Mouse (Mus musculus): ENCODE measurements around the gene Zfp672. TPM values are rescaled to one million over a fixed set of nuclear protein-coding genes. Genes with fewer than 3 reads are reported as not detected.
"Not testable (repeated sequence)": the region's sequence is repeated elsewhere in the genome, so short reads cannot be mapped to it uniquely, and the experiment has no call there.

Zfp672 gene
- total and polyA plus RNA-seq, 3 experiments: 22.6 to 39.5 TPM; not detected in 1

DNA sequence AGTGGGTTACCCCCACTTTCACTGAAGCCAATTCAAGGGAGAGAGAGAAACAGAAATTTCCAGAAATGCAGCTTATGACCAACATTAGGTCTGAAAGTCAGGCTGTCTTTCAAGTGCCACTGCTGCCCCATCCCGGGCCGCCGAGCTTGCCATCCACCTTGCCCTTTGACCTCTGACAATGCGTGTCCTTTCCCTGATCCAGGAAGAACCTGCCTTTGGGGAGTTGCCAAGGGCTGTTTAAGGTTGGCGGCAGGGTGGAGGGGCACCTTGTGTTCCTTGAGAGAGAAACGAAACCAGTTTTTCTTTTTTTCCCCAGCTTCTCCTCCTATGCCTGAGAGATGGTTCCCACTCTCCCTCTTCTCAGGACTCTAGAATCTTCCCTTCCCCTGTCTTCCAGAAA is 32.4 kb upstream of the Zfp672 start:
- not testable (repeated sequence) for H3K4me3 ChIP-seq (ENCODE audit: control insufficient read depth in 1 of 2, insufficient read depth in 1 of 2, low read depth in 2 of 2, low read length in 2 of 2); H3K27me3 ChIP-seq (ENCODE audit: control insufficient read depth in 1 of 2, insufficient read depth in 2 of 2, low read length in 2 of 2); H3K27ac ChIP-seq (ENCODE audit: control insufficient read depth, low read depth, low read length)

DNA sequence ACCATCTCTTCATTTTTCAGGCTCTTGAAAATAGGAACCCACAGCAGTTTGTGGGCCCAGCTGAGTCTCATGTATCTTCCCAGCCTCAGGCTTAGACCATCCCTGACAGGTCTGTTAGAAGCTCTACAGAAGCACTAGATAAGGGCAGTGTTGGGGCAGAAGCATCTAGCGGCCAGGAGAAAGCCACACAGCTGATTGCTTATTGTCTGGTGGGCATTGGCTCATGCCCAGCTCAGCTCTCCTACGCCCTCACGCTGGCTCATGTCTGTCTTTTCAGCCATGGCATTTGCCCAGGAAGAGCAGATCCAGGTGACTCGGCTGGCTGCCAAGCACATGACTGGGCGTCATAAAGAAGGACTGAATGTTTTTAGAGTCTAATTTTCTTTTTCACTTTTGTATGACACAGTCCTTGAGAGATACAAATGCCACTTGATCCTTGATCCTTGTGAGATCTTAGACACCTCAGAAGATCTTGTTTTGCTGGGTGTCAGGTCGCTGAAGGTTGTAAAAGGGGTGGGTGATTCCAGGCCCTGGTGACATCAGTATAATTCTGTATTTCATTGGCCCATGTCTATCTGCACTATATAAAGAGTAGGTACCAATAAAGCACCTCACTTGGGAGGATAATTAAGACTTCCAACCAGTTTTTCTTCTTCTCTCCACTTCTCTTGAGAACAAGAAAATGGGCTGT is 27.9 kb upstream of the Zfp672 start:
- H3K27ac ChIP-seq (ENCODE audit: control insufficient read depth, low read depth, low read length): no peak overlapping the region
- peak; percentile 49 for DNase-seq (ENCODE audit: low read depth, low spot score)
- no peaks in the 10 kb centered on the region for H3K79me2 ChIP-seq (ENCODE audit: control insufficient read depth, insufficient read depth, low read length, poor library complexity)
- TF ChIP-seq RAD21 (IDR thresholded peaks at IDR 0.05; ENCODE audit: low read depth, low read length) (no peak), NELFE (IDR thresholded peaks at IDR 0.05; ENCODE audit: low read depth, low read length) (no peak), KAT2A (conservative IDR thresholded peaks at IDR 0.05; ENCODE audit: low read depth, low read length) (no peak), POLR2AphosphoS5 (IDR thresholded peaks at IDR 0.05; ENCODE audit: borderline replicate concordance, low read depth, low read length) (no peak), BHLHE40 (IDR thresholded peaks at IDR 0.05; ENCODE audit: borderline replicate concordance, low read depth, low read length) (peak; percentile 71), SIN3A (IDR thresholded peaks at IDR 0.05; ENCODE audit: low read length) (peak; percentile 42; the same call in 1 of the 2 replicates), GATA1 (IDR thresholded peaks at IDR 0.05; ENCODE audit: low read depth, low read length) (peak; percentile 28; the same call in 1 of the 2 replicates), USF1 (IDR thresholded peaks at IDR 0.05; ENCODE audit: low read depth, low read length) (peak; percentile 40; the same call in 1 of the 2 replicates), TCF12 (IDR thresholded peaks at IDR 0.05; ENCODE audit: low read depth, low read length) (no peak), USF2 (IDR thresholded peaks at IDR 0.05; ENCODE audit: borderline replicate concordance in 1 of 2, insufficient read depth in 1 of 2, low read depth in 1 of 2, low read length in 2 of 2) (no peak), ZKSCAN1 (IDR thresholded peaks at IDR 0.05; ENCODE audit: low read depth, low read length) (no peak), ETS1 (IDR thresholded peaks at IDR 0.05; ENCODE audit: low read depth, low read length) (peak; percentile 82), CHD2 (IDR thresholded peaks at IDR 0.05; ENCODE audit: low read length) (no peak), MAZ (IDR thresholded peaks at IDR 0.05; ENCODE audit: low read depth, low read length) (no peak)
- H3K9ac ChIP-seq (ENCODE audit: control insufficient read depth, low read depth, low read length, poor library complexity, severe bottlenecking): no peak overlapping the region
- no peak overlapping the region for H3K4me3 ChIP-seq (ENCODE audit: control insufficient read depth in 1 of 2, insufficient read depth in 1 of 2, low read depth in 2 of 2, low read length in 2 of 2)
- H3K27me3 ChIP-seq (ENCODE audit: control insufficient read depth in 1 of 2, insufficient read depth in 2 of 2, low read length in 2 of 2): no peaks in the 10 kb centered on the region
- peaks cover 0 to 16% of the 10 kb centered on the region in 2 experiments; a peak in 2 of 4 replicates for H3K36me3 ChIP-seq (ENCODE audit: control insufficient read depth in 1 of 2, insufficient read depth in 2 of 2, low read length in 2 of 2)
- no peaks in the 10 kb centered on the region for H3K9me3 ChIP-seq (replicated peaks; ENCODE audit: insufficient read depth, low read length)
- peaks cover 15 to 33% of the 10 kb centered on the region in 2 experiments for H3K4me1 ChIP-seq (ENCODE audit: control insufficient read depth in 1 of 2, insufficient read depth in 2 of 2, low read length in 2 of 2)

More for the DNA sequence above, 32.4 kb upstream of the Zfp672 start:
- not testable (repeated sequence) for H3K79me2 ChIP-seq (ENCODE audit: control insufficient read depth, insufficient read depth, low read length, poor library complexity); H3K9me3 ChIP-seq (replicated peaks; ENCODE audit: insufficient read depth, low read length); DNase-seq (ENCODE audit: low read depth, low spot score); H3K4me1 ChIP-seq (ENCODE audit: control insufficient read depth in 1 of 2, insufficient read depth in 2 of 2, low read length in 2 of 2); H3K9ac ChIP-seq (ENCODE audit: control insufficient read depth, low read depth, low read length, poor library complexity, severe bottlenecking); H3K36me3 ChIP-seq (ENCODE audit: control insufficient read depth in 1 of 2, insufficient read depth in 2 of 2, low read length in 2 of 2)
